Mouse (Mus musculus) embryo, embryonic 10.5 days (tissue): ENCODE measurements around the gene Hsd11b2.
A peak's percentile ranks its signal among the peaks of the same experiment; 100 is the strongest.
"Not testable (repeated sequence)": the region's sequence is repeated elsewhere in the genome, so short reads cannot be mapped to it uniquely, and the experiment has no call there.

Experiments
- DNase-seq: peaks from one replicate; pipeline ENCODE4 v3.0.0-alpha.2; 2015; ENCODE audit warnings: low spot score

Gene Hsd11b2

GRCm38 (mm10) chr8:105563871-105564270 lies 45.3 kb downstream of the Hsd11b2 start:
- DNase-seq, result no peak

GRCm38 (mm10) chr8:105564573-105565229 lies 46.1 kb downstream of the Hsd11b2 start:
- not testable (repeated sequence) for DNase-seq

- DNase-seq, result peak; percentile 19
Measured at GRCm38 (mm10) chr8:105565401-105565881, 46.9 kb downstream of the Hsd11b2 start.

DNA sequence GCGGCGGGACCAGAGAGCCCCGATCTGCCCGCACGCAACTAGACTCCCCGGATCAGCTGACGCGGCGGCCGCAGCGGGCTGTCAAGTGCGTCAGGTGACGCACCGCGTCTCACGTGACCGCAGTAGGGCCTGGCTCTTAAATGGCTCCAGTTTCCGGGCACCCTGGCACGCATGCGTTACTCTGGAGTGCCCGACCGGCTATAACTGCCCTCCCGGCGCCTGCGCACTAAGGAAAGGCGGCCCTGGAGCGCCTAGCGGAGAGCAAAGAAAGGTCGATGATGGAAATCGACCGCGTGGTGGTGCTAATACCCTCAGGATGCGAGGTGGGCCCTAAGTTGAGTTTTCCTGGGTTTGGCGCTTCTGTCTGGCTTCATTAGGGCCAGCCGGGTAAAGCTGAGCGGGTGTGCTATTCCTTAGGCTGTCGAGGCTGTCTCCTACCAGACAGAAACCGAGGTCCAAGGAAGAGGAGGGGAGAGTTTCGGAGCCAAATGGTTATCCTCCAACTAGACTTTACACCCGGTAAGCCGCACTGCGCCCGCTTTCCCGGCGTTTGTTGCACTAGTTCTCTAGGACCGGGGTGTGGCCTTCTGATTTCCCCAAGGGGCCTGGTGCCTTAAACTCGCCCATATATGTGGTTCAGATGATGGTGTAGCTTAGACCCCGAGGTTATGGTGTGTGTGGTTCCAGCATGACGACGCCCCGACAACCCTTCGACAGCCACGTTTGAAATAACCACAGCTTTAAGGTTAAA lies 47.6 kb downstream of the Hsd11b2 start, which contains the start of gene Atp6v0d1:
Gene Atp6v0d1, minus strand, starts transcription at position 96 of the 751 bp plus-strand sequence.
- peak; percentile 100 for DNase-seq

DNA sequence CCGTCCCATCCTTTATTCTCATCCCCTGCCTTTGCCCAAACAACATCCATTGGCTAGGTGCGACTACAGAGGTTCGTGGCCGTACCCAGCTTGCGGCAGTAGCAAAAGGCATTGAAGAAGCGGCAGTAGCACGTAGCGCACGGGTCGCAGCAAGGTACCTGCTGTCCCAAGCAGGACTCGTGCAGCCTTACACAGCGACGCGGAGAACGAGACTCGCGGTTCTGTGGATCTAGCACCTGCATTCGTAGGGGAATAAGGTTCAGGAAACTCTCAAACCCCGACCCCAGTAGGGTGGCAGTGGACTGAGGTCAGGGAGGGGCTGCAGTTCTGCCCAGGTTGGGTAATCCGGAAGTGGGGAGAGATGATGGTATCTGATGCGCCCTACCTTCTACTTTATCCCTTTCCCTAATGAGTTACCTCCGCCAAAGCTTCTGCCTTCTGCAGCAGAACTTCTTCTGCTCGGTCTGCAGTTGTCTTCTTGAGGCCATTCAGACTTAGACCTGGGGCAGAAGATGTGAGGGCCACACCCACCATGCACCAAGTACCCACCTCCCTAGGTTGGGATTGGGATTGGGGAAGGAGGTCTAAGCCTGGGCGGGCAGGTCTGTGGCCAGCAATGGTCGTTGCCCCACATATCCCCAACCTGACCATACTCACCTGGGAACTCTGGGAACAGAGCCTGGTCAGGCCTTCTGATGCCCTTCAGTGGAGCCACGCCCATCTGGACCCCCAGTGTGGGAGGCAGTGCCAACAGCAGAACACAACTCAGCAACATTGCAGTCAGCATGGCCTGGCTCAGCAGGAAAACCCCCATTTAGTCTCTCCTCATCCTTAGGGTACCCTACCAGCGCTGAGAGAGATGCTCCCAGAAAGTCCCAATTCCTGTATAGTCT lies 48.4 kb downstream of the Hsd11b2 start:
- peak; percentile 39 for DNase-seq

DNA sequence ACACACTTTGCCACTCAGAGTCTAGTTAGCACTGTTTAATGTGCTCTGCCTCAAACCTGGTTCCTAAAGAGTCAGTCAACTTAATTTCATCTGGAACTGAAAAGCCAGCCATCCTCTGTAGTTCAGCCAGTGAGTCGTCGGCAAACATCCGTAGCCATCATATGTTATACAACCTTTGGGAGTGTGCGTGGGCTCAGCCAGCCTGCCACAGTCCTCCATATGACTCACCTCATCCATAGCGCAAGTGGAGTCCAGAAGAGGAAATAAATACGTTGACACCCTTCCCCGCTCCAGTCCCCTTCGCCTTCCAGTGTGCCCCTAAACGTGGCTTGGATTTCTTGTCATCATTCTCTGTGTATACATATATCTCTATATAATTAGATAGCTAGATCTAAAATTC lies 53.3 kb downstream of the Hsd11b2 start:
- no peak for DNase-seq

DNA sequence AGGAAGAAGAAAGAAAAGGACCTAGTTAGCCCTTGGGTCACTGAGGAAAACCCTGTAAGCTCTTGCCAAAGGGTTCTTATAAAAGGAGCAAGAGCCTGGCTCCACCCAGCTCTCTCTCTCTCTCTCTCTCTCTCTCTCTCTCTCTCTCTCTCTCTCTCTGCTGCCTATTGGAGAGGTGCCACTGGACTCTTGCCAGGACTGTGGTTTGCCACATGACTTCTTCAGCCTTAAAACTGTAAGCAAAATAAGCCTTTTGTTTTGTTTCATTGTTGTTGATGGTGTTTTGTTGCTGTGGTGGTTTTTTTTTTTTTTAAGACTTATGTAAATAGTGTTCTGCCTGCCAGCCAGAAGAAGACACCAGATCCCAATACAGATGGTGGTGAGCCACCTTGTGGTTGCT lies 54.9 kb downstream of the Hsd11b2 start:
- no peak for DNase-seq
